Mouse (Mus musculus) spleen, adult 2 months (tissue): ENCODE results near the gene Tesk1.

Source experiments
- CTCF ChIP-seq: fragments of 200-500 bp; IDR thresholded peaks from 2 replicates; pipeline ENCODE4 v1.5.1; 2011; ENCODE audit warnings: mild to moderate bottlenecking, inconsistent platforms; ENCODE audit not compliant: insufficient read depth, insufficient read length, insufficient replicate concordance; ENCODE audit errors: extremely low read depth
- POLR2A ChIP-seq: fragments of 200-500 bp; IDR thresholded peaks from 2 replicates; pipeline ENCODE4 v1.6.1; 2011; ENCODE audit warnings: low read depth, low read length, inconsistent platforms

DNA sequence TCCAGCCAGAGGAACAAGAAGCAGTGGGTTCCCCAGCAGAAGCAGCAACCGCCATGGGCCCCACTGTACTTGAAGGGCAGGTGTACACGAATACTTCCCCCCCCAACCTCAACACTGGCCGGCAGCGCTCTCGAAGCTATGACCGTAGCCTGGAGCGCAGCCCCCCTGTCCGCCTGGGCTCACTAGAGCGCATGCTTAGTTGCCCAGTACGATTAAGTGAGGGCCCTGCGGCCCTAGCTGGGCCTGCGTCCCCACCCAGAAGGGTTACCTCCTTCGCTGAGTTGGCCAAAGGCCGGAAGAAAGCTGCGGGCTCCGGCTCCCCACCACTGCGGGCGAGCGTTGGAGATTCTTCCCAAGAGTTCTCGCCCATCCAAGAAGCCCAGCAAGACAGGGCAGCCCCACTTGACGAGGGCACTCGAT is 25.7 kb upstream of the Tesk1 start:
- TF ChIP-seq CTCF (no peak), POLR2A (no peak)
